Mouse (Mus musculus) forelimb bud, embryonic 11.5 days (tissue): ENCODE data around the gene Olfr1357.
"Not testable (repeated sequence)": the region's sequence is repeated elsewhere in the genome, so short reads cannot be mapped to it uniquely, and the experiment has no call there.

Experiments
- DNase-seq: peaks from one replicate; pipeline ENCODE4 v3.0.0-alpha.2; 2012; ENCODE audit warnings: low read depth, low spot score

Olfr1357 gene

DNA sequence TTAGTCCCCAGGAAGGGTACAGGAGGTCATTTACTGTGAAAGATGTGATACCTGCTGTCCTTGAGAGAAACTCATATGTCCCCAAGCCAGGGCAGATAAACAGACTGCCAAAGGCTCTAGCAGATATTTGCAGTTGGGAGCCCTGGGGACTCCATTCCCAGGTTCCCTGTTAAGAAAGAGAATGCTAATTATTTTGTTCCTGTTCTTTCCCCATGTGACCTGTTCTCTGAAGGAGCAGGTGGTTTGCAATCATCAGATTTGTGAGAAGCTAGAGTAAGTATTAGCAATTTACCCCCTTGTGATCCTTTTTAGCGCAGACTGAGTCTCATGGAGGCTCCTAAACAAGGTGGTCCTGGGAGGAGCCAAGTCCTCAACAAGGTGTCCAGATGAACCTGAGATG, at the start of gene Olfr1357:
Olfr1357 (minus strand) TSS at position 101 of the 400 bp plus-strand sequence.
- DNase-seq = no peak

DNA sequence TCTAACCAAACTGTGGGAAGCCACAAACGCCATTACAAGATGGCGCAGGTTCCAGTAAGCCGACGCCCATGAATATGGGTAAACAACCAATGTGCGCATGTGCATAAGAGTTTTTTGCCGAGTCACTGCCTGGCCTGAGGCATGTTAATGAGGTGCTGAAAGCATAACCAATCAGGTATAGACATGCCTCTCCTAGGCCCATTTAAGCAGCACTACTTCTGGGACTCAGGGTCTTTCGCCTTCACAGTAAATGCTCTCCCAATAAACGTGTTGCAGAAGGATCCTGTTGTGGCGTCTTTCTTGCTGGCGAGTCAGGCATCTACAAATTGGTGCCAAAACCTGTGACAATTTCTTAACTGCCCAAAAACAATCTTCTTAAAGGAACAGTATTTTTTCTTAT, 48.8 kb upstream of the Olfr1357 start:
- not testable (repeated sequence) for DNase-seq

DNA sequence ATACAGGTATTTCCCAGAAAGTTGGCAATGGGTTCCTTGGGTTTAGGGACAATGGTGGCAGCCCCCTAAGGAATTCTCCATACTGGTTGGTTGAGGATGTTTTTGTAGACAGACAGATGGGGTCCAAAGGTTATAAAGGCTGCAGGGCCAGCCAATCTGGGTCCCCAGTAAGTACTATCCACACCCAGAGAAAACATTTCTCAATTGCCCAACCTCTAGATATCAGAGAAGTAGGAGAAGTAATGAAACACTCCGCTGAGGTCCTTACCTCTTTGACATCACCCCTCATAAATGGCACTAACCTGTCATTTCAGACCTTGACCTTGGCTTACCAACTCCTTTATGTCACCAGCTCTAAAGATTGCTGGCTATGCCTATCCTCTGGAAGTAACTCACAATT, 46.7 kb upstream of the Olfr1357 start:
- no peak for DNase-seq

DNA sequence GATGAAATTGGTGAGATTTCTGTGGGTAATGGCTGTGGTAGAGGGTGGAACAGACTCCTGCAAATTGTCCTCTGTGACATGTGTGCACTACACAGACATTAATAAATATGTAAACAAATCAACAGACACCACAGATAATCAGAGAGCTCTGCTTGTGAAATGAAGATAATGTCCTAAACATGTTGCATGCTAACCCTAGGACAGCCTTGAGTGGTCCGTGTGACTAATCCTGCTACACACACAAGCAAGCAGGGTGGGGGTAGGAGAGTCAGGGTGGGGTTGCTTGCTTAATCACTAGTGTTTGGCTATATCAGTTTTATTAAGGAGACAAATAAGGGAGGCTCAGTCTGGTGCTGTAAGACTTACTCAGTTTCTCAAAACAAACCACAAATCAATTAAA, 43.3 kb upstream of the Olfr1357 start:
- no peak for DNase-seq

DNA sequence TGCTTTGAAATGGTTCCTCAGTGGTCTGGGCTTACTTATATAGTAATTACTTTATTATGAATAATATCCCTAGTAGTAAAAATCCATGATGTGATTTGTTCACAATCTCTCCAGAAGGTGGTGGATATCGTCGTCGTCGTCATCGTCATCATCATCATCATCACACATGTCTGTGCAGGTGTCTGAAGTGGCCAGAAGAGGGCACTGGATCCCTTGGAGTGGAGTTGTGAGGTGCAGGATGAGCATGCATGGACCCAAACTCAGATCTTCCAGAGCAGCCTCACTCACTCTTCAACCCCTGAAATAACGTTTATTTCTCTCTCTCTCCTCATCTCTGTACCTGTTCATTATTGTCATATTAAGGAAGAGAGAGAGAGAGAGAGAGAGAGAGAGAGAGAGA, 14.4 kb upstream of the Olfr1357 start:
- peak; percentile 36 for DNase-seq

DNA sequence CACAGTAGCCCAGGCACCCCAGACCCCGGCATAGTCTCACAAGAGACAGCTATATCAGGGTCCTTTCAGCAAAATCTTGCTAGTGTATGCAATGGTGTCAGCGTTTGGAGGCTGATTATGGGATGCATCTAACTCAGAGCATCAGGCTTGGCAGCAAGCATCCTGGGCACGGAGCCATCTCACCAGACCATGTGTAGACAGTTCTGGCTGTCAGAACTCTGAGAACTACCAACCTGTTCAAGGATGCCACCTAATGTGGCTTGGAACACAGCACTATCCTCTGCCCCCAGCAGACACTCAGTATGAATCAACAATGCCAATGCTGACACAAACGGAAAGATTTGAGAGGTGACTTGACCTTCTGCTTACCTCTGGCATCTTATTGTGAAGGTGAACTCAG, 12.3 kb upstream of the Olfr1357 start:
- DNase-seq = no peak

- not testable (repeated sequence) for DNase-seq
Observed at GRCm38 (mm10) chr10:78623143-78623542, 5.3 kb upstream of the Olfr1357 start.

GRCm38 (mm10) chr10:78607602-78608001, 10.3 kb downstream of the Olfr1357 start:
- no peak for DNase-seq

- DNase-seq = peak; percentile 25
Observed at GRCm38 (mm10) chr10:78605080-78605479, 12.8 kb downstream of the Olfr1357 start.

- DNase-seq = no peak
Observed at GRCm38 (mm10) chr10:78599865-78600264, 18.0 kb downstream of the Olfr1357 start.

DNA sequence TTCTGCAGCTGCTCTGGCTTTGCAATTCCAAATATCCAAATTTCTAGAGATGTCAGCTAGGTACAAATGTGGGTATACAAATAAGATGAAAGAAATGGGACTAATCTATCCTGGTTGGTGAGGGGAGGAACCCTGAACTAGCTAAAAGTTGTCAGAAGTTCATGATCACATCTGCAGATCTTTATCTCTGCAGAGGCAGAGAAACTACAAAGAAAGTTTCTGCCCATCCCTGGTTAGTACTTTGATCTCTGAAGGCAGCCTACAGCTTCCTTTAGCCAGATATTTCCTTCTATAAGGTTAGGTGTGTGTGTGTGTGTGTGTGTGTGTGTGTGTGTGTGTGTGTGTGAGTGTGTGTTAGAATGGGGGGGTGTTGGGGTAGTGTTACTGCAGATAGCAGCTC, 23.3 kb downstream of the Olfr1357 start:
- no peak for DNase-seq

GRCm38 (mm10) chr10:78594157-78594556, 23.7 kb downstream of the Olfr1357 start:
- DNase-seq = no peak

GRCm38 (mm10) chr10:78593736-78594135, 24.1 kb downstream of the Olfr1357 start:
- DNase-seq = no peak

GRCm38 (mm10) chr10:78592856-78593379, 25.0 kb downstream of the Olfr1357 start:
- no peak for DNase-seq

DNA sequence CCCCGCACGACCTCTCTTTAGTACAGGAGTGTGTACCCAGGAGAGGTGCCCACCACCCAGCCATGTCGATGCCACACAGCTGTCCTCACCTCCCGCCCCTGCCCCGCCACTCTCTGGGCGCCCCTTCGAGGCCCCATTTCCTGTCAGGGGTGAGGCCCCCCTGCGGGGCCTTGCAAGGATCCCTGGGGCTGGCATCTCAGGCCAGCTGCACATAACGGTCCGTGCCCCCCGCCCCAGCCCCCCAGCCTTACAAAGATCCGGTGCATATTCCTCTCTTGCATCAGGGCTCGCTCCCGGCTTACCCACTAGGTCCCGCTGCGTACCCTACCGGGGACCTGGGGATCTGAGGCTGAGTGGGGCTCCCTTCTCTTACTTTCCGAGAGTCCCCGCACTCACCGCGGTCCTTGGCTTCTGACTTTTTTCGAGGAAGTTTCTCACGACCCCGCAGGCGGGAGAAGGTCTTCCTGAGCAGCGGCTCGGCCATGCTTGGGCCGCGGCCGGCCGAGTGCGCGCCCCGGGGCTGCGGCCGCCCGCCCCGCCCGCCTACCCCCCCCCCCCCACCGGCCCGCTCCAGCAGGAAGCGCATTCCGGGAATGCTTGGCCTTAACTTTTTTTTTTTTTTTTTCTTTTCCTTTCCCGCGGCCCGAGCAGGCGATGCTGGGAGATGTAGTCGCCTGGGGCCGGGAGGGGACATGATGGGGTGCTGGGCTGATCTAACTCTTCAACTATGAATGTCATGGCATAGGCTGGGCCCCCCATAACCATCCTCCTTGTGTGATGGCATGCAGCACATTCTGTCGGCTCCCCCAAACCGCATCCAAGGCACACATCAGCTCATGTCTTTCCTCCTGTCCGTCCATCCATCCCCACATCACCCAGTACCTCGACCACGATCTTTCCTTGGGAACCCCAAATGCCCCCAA, 26.2 kb downstream of the Olfr1357 start, which contains the start of gene Syde1:
Syde1 (minus strand) TSS at position 559 of the 923 bp plus-strand sequence.
- DNase-seq = peak; percentile 63

DNA sequence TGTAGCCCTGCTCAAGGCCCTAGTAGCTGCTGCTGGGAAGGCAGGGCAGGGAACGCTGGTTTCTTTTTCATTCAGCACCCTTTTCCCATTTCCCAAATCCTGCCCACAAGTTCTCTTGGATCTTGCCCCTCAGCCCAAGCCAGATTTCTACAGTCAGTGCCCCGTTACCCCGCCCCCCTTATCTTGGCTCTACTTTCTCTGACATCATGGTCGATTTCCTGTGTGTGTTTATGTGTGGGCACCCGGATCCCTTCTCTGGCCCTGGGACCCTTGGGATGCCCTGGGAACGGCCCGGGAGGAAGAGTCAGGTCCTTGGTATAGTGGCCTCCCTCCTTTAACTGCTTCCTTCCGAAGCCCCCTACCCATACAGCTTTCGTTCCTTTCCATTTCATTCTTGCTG, 27.1 kb downstream of the Olfr1357 start:
- no peak for DNase-seq

DNA sequence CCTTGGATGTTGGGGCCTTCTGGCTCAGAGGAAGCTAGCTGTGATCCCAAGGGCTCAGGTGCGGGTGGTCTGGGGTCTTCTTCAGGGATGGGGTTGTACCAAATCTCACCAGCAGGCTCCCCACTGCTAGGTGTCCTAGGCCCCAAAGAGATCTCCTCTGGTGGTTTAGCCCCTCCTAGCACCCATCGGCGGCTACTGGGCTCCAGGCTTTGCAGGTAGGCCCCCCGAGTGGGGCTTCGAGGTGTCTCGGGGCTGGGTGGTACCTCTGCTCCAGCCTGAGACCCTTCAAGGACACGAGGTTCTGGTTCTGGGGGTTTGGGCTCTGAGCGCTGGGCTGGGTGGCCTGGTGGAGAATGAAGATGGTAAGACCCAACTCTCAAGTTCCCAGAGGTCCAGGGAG, 28.0 kb downstream of the Olfr1357 start:
- no peak for DNase-seq

DNA sequence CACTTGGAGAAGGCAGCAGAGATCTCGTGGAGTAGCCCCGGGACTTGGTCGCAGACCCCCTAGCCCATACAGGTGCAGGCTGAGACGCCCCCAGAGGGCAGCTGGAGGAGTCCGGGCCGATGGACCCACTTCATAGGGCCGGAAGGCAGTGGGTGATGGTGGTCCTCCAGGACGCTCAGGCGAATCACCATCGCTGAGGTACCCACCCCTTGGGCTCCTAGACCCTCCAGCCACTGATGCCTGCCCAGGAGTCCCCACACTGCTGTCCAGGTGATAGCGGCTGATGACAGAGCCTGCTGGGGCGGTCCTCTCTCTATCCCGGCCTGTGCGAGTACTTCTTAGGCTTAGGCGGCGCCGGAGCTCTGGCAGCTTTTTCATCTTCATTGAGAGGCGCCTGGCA, 28.6 kb downstream of the Olfr1357 start:
- no peak for DNase-seq

- DNase-seq = no peak
Observed at GRCm38 (mm10) chr10:78586026-78586425, 31.8 kb downstream of the Olfr1357 start.

DNA sequence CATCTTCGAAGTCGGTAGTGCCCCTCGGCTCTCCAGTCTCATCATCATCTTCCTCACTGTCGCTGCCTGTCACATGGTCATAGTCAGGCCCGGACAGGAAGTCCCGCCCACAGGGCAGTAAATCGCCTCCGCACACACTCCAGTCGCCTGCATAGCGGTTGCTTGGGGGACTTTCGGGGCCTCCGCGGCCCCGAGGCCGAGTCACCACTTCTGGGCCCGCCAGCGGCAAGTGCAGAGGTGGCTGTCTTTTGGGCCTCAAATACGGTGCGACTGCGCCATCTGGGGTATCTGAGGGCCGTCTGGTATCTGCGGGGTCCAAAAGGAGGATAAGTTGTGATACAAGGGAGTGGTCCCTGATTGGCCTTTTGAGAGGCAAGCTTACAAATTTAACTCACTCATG, 32.3 kb downstream of the Olfr1357 start:
- DNase-seq = no peak

DNA sequence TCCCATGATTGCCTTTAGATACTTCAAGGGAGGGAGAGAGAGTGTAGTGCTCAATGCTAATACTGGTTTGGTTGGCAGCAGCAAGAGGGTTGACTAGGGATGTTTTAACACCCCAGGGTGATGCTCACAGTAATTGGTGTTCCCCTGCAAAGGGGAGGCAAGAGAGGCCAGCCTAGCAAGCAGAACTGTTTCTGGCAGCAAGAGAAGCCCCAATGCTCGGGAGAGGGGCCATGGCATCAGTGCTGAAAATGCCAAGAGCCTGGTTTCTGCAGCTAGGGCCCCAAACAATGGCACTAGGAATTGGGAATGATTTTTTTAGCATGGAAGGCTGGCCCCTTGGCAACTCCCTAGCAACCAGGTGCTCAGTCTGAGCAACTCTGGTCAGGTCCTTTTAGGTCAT, 32.9 kb downstream of the Olfr1357 start:
- DNase-seq = no peak

- DNase-seq = no peak
Observed at GRCm38 (mm10) chr10:78583939-78584338, 33.9 kb downstream of the Olfr1357 start.

GRCm38 (mm10) chr10:78583347-78583746, 34.5 kb downstream of the Olfr1357 start:
- no peak for DNase-seq
